Mouse (Mus musculus) embryonic facial prominence, embryonic 12.5 days (tissue): ENCODE measurements around the gene Upf3b. TPM values are rescaled to one million over a fixed set of nuclear protein-coding genes. Genes with fewer than 3 reads are reported as not detected.
"Not testable (repeated sequence)": the region's sequence is repeated elsewhere in the genome, so short reads cannot be mapped to it uniquely, and the experiment has no call there.

Experiments used
- ATAC-seq: fragments of 200-750 bp; cut with Nextera tagmentation; 2 replicates; pipeline ENCODE4 v1.8.0; 2017; ENCODE audit not compliant: insufficient number of reproducible peaks, insufficient read depth, low FRiP score, low TSS enrichment
- H3K27ac ChIP-seq: fragments of 300-500 bp; sonication (generic); 2 replicates; pipeline ENCODE4 v1.5.1; 2016; ENCODE audit warnings: mild to moderate bottlenecking
- H3K27me3 ChIP-seq: fragments of 300-500 bp; sonication (generic); 2 replicates; pipeline ENCODE4 v1.6.1; 2016; ENCODE audit warnings: mild to moderate bottlenecking, moderate library complexity
- H3K36me3 ChIP-seq: fragments of 300-500 bp; sonication (generic); 2 replicates; pipeline ENCODE4 v1.6.1; 2016; ENCODE audit warnings: mild to moderate bottlenecking
- H3K4me1 ChIP-seq: fragments of 300-500 bp; sonication (generic); 2 replicates; pipeline ENCODE4 v1.6.1; 2016
- H3K4me2 ChIP-seq: fragments of 300-500 bp; sonication (generic); replicated peaks from 2 replicates; pipeline ENCODE4 v1.6.1; 2016; ENCODE audit warnings: mild to moderate bottlenecking, moderate library complexity
- H3K4me3 ChIP-seq: fragments of 300-500 bp; sonication (generic); 2 replicates; pipeline ENCODE4 v1.5.1; 2016; ENCODE audit warnings: mild to moderate bottlenecking
- H3K9ac ChIP-seq: fragments of 300-500 bp; sonication (generic); 2 replicates; pipeline ENCODE4 v1.6.1; 2016; ENCODE audit warnings: mild to moderate bottlenecking, moderate library complexity
- H3K9me3 ChIP-seq: fragments of 300-500 bp; sonication (generic); 2 replicates; pipeline ENCODE4 v1.6.1; 2016; ENCODE audit warnings: mild to moderate bottlenecking, moderate library complexity
- WGBS: fragments of 180-500 bp; shearing (Covaris S2); methylation state at CpG from one replicate; pipeline ENCODE4 v1.1.7; 2016; 5-methylcytosine and 5-hydroxymethylcytosine counted together
- polyA plus RNA-seq: library from polyadenylated mRNA; unstranded; fragments of >200 nt; fragmentation: Nextera tagmentation; extraction: Ambion mirVana; gene quantifications from 2 replicates; pipeline ENCODE4 v1.2.1, GENCODE M21; 2016

The Upf3b gene
- polyA plus RNA-seq: 19.4 and 22.2 TPM in 2 replicates

DNA sequence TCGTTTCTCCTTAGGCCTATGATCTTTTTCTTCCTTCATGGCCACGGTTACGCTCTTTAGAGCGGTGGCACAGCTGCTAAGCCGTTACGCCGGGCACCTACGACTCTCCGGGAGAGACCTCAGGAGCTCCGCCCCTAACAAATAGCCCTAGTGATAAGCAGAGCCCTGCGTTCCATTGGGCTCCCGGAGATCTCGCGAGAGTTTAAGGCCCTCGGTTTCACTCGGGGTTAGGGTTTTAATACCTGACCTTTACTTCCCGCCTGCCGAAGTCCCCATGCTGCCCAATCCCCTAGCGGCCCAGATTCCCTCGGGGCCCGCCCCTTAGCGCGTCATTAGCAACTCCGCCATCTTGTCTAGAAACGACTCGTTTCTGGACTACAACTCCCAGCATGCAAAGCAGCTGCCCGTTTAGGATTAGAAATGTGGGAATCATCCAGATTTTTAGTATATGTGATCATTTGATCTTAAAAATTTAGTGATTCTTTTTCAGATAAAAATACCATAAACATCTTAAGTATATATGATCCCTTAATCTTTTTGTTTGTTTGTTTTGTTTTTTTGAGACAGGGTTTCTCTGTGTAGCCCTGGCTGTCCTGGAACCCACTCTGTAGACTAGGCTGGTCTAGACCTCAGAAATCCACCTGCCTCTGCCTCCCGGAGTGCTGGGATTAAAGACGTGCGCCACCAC, at the start of gene Upf3b:
Gene Upf3b (minus strand): TSS at position 130 of the 688 bp plus-strand sequence.
- Histone ChIP-seq H3K9me3 (no peaks in the 10 kb centered on the region), H3K36me3 (no peaks in the 10 kb centered on the region), H3K4me3 (peak within 1 kb of the TSS; percentile 51), H3K27me3 (no peaks in the 10 kb centered on the region), H3K27ac (peak within 1 kb of the TSS; percentile 78), H3K4me2 (peak within 1 kb of the TSS; percentile 57), H3K9ac (peak within 1 kb of the TSS; percentile 50), H3K4me1 (no peaks in the 10 kb centered on the region)
- 16% methylated on average over 30 of the region's 30 CpGs for WGBS
- ATAC-seq: peak; percentile 95

GRCm38 (mm10) chrX:37157839-37158238, 47.7 kb upstream of the Upf3b start:
- no peak overlapping the region for H3K4me3 ChIP-seq
- H3K27me3 ChIP-seq: no peaks in the 10 kb centered on the region
- no peaks in the 10 kb centered on the region for H3K4me1 ChIP-seq
- 0 out of 2 replicates have a peak, but pooled peaks cover 3% of the 10 kb centered on the region for H3K36me3 ChIP-seq
- no peak overlapping the region for H3K27ac ChIP-seq
- H3K9ac ChIP-seq: no peak overlapping the region
- no peak overlapping the region for H3K4me2 ChIP-seq
- 56% methylated on average over 4 of the region's 4 CpGs for WGBS
- H3K9me3 ChIP-seq: no peaks in the 10 kb centered on the region
- no peak for ATAC-seq

GRCm38 (mm10) chrX:37144954-37145353, 34.8 kb upstream of the Upf3b start:
- no peak for ATAC-seq
- WGBS: 96% methylated on average over 2 of the region's 2 CpGs
- H3K9ac ChIP-seq: no peak overlapping the region
- H3K36me3 ChIP-seq: 0 out of 2 replicates have a peak, but pooled peaks cover 3% of the 10 kb centered on the region
- H3K9me3 ChIP-seq: no peaks in the 10 kb centered on the region
- H3K4me3 ChIP-seq: no peak overlapping the region
- no peaks in the 10 kb centered on the region for H3K27me3 ChIP-seq
- no peak overlapping the region for H3K27ac ChIP-seq
- no peak overlapping the region for H3K4me2 ChIP-seq
- no peaks in the 10 kb centered on the region for H3K4me1 ChIP-seq

DNA sequence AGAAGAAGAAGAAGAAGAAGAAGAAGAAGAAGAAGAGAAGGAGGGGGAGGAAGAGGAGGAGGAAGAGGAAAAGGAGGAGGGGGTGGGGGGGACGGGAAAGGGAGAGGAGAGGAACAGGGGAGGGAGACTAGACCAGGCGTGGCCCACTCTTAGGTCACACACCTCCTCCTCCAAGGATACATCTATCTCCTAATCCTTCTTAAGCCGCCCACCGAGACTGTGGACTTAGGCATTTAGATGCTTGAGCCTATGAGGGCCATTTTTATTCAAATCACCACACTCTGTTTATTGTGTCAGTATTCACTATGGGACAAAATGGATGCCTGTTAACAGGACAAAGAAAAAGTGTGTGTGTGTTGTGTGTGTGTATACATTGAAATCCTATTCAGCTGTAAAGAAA, 34.4 kb upstream of the Upf3b start:
- WGBS: 40% methylated on average over 1 of the region's 4 CpGs
- not testable (repeated sequence) for H3K4me3 ChIP-seq, ATAC-seq, H3K4me2 ChIP-seq, H3K27ac ChIP-seq, H3K9ac ChIP-seq, H3K4me1 ChIP-seq, H3K27me3 ChIP-seq, H3K9me3 ChIP-seq, H3K36me3 ChIP-seq

GRCm38 (mm10) chrX:37141732-37142131, 31.6 kb upstream of the Upf3b start:
- no peak overlapping the region for H3K4me3 ChIP-seq
- WGBS: 74% methylated on average over 3 of the region's 3 CpGs
- no peak for ATAC-seq
- H3K4me1 ChIP-seq: no peaks in the 10 kb centered on the region
- no peak overlapping the region for H3K27ac ChIP-seq
- H3K9me3 ChIP-seq: no peaks in the 10 kb centered on the region
- H3K4me2 ChIP-seq: no peak overlapping the region
- no peak overlapping the region for H3K9ac ChIP-seq
- H3K36me3 ChIP-seq: peaks cover 3% of the 10 kb centered on the region; the same call in 1 of the 2 replicates
- no peaks in the 10 kb centered on the region for H3K27me3 ChIP-seq

- Histone ChIP-seq H3K4me1 (peaks cover 4% of the 10 kb centered on the region; the same call in 1 of the 2 replicates), H3K9me3 (no peaks in the 10 kb centered on the region), H3K36me3 (no peaks in the 10 kb centered on the region), H3K9ac (peak within 1 kb of the TSS; percentile 72), H3K27me3 (no peaks in the 10 kb centered on the region), H3K4me2 (peak within 1 kb of the TSS; percentile 54), H3K27ac (peak within 1 kb of the TSS; percentile 8), H3K4me3 (peak within 1 kb of the TSS; percentile 60)
- ATAC-seq: 0 out of 2 replicates have a peak, but pooled peaks have one; percentile 72
- WGBS: 16% methylated on average over 54 of the region's 58 CpGs
Measured at GRCm38 (mm10) chrX:37126671-37127358, 16.7 kb upstream of the Upf3b start, which contains the start of gene Nkap. TSS of gene Nkap (plus strand) at chrX:37126795.

DNA sequence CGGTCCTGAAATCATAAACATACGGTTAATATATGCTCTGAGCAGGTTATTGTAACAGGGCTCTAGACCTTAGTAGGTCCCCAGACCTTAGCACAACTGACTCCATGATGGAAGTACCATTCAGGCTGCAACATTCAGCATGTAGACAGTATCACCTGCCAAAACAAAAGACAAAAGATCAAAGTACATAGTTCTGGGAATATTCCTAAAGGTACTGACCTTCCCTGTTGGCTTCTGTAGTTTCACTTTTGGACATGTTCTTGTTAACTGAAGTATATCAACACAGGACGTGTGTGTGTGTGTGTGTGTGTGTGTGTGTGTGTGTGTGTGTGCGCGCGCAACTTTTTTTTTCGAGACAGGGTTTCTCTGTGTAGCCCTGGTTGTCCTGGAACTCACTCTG, 15.4 kb upstream of the Upf3b start:
- peaks cover 4% of the 10 kb centered on the region; the same call in 1 of the 2 replicates for H3K4me1 ChIP-seq
- H3K36me3 ChIP-seq: no peaks in the 10 kb centered on the region
- no peak overlapping the region for H3K9ac ChIP-seq
- 94% methylated on average over 7 of the region's 7 CpGs for WGBS
- H3K9me3 ChIP-seq: no peaks in the 10 kb centered on the region
- no peak for ATAC-seq
- no peak overlapping the region for H3K4me3 ChIP-seq
- H3K27ac ChIP-seq: no peak overlapping the region
- no peaks in the 10 kb centered on the region for H3K27me3 ChIP-seq
- no peak overlapping the region for H3K4me2 ChIP-seq

DNA sequence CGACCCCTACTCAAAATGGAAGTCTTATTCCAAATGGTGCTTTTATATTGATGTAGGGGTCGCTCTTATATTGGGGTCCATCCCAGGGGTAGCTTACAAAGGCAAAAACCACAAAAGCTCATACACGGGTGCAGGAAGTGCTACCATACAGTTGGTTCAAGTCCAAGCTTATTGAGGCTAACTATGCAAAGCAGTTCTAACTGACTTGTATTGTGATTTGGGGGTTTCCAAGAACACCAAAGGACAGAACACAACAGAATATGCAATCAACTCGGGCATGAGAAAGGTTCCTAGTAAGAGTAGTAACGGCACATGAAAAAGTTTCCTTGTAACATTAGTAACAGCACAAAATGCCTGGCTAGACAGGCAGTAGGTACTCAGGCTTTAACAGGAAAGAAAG, 10.1 kb upstream of the Upf3b start:
- WGBS: 69% methylated on average over 5 of the region's 5 CpGs
- Histone ChIP-seq H3K4me1 (no peaks in the 10 kb centered on the region), H3K9ac (no peak overlapping the region), H3K36me3 (no peaks in the 10 kb centered on the region), H3K9me3 (no peaks in the 10 kb centered on the region), H3K27ac (no peak overlapping the region), H3K4me3 (no peak overlapping the region), H3K27me3 (peaks cover 14% of the 10 kb centered on the region), H3K4me2 (no peak overlapping the region)
- no peak for ATAC-seq

GRCm38 (mm10) chrX:37119585-37119984, 9.5 kb upstream of the Upf3b start:
- H3K27me3 ChIP-seq: peaks cover 14% of the 10 kb centered on the region
- H3K4me1 ChIP-seq: no peaks in the 10 kb centered on the region
- ATAC-seq: no peak
- H3K27ac ChIP-seq: no peak overlapping the region
- 55% methylated on average over 3 of the region's 3 CpGs for WGBS
- no peak overlapping the region for H3K4me2 ChIP-seq
- H3K9ac ChIP-seq: no peak overlapping the region
- no peak overlapping the region for H3K4me3 ChIP-seq
- H3K9me3 ChIP-seq: no peaks in the 10 kb centered on the region
- H3K36me3 ChIP-seq: no peaks in the 10 kb centered on the region

DNA sequence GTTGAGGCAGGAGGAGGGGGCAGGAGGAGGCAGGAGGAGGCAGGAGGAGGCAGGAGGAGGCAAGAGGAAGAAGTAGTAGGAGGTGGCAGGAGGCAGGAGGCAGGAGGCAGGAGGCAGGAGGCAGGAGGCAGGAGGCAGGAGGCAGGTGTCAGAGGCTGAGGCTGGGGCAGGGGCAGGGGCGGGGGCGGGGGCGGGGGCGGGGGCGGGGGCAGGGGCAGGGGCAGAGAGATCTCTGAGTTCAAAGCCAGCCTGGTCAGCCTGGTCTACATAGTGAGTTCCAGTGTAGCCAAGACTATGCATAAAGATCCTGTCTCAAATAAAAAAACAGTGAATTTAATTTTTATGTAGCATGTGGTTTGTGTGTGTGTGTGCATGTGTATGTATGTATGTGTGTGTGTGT, 7.0 kb upstream of the Upf3b start:
- peaks cover 14% of the 10 kb centered on the region for H3K27me3 ChIP-seq
- no peak overlapping the region for H3K27ac ChIP-seq
- H3K9me3 ChIP-seq: no peaks in the 10 kb centered on the region
- H3K4me1 ChIP-seq: no peaks in the 10 kb centered on the region
- no peak overlapping the region for H3K4me3 ChIP-seq
- no peak overlapping the region for H3K9ac ChIP-seq
- H3K36me3 ChIP-seq: no peaks in the 10 kb centered on the region
- no peak overlapping the region for H3K4me2 ChIP-seq
- WGBS: no CpG with 5 or more reads among the region's 5 CpGs
- ATAC-seq: 0 out of 2 replicates have a peak, but pooled peaks have one; percentile 80

- peaks cover 4% of the 10 kb centered on the region; the same call in 1 of the 2 replicates for H3K27me3 ChIP-seq
- H3K36me3 ChIP-seq: no peaks in the 10 kb centered on the region
- no peak overlapping the region for H3K4me3 ChIP-seq
- H3K9ac ChIP-seq: no peak overlapping the region
- 72% methylated on average over 4 of the region's 4 CpGs for WGBS
- no peak for ATAC-seq
- no peaks in the 10 kb centered on the region for H3K4me1 ChIP-seq
- no peaks in the 10 kb centered on the region for H3K9me3 ChIP-seq
- no peak overlapping the region for H3K4me2 ChIP-seq
- no peak overlapping the region for H3K27ac ChIP-seq
Measured at GRCm38 (mm10) chrX:37110881-37111193, 715 bp upstream of the Upf3b start.
